Mouse (Mus musculus) myocyte (in vitro differentiated cells): ENCODE results near the gene Patl2.

Source experiments
- E2F4 ChIP-seq: IDR thresholded peaks from one replicate; pipeline ENCODE4 v1.6.1; 2011; ENCODE audit warnings: mild to moderate bottlenecking, control low read depth, moderate library complexity; ENCODE audit not compliant: insufficient read depth
- POLR2A ChIP-seq: IDR thresholded peaks from one replicate; pipeline ENCODE4 v1.6.1; 2011; ENCODE audit warnings: low read depth, mild to moderate bottlenecking, control low read depth, moderate library complexity; ENCODE audit not compliant: insufficient read length
- POLR2AphosphoS2 ChIP-seq: IDR thresholded peaks from one replicate; pipeline ENCODE4 v1.6.1; 2011; ENCODE audit warnings: low read depth, control low read depth; ENCODE audit not compliant: insufficient read length
- USF1 ChIP-seq: IDR thresholded peaks from one replicate; pipeline ENCODE4 v1.6.1; 2011; ENCODE audit warnings: low read depth, mild to moderate bottlenecking, control low read depth, moderate library complexity

- TF ChIP-seq USF1: no peak
- no peak for TF ChIP-seq POLR2A
- TF ChIP-seq POLR2AphosphoS2: no peak
- no peak for TF ChIP-seq E2F4
These were observed 25.3 kb downstream of the Patl2 start, which contains the start of gene Trim69 for GRCm38 (mm10) chr2:122160680-122161079.
